Mouse (Mus musculus) intestine, postnatal 0 days (tissue): ENCODE measurements at regions not wholly inside any gene's neighbourhood (a gene's known extent, or its start where the extent isn't known, plus 50 kb on each side); places are given as distances from the start of the nearest gene placed in this dataset.
A peak's percentile ranks its signal among the peaks of the same experiment; 100 is the strongest.

Experiments used
- ATAC-seq: fragments of 200-750 bp; cut with Nextera tagmentation; 2 replicates; pipeline ENCODE4 v1.8.0; 2017; ENCODE audit warnings: mild to moderate bottlenecking, moderate TSS enrichment, moderate library complexity
- H3K27ac ChIP-seq: fragments of 300-500 bp; sonication (generic); 2 replicates; pipeline ENCODE4 v1.5.1; 2014; ENCODE audit warnings: mild to moderate bottlenecking, low read depth, low read length, moderate library complexity
- H3K27me3 ChIP-seq: fragments of 300-500 bp; sonication (generic); replicated peaks from 2 replicates; pipeline ENCODE4 v1.6.1; 2014; ENCODE audit warnings: low read length, mixed read lengths; ENCODE audit not compliant: control insufficient read depth, insufficient read depth
- H3K36me3 ChIP-seq: fragments of 300-500 bp; sonication (generic); 2 replicates; pipeline ENCODE4 v1.6.1; 2014; ENCODE audit warnings: mild to moderate bottlenecking, moderate library complexity; ENCODE audit not compliant: control insufficient read depth, insufficient read depth
- H3K4me1 ChIP-seq: fragments of 300-500 bp; sonication (generic); replicated peaks from 2 replicates; pipeline ENCODE4 v1.6.1; 2014; ENCODE audit warnings: antibody characterized with exemption, low read length, mixed read lengths; ENCODE audit not compliant: control insufficient read depth, insufficient read depth
- H3K4me2 ChIP-seq: fragments of 300-500 bp; sonication (generic); replicated peaks from 2 replicates; pipeline ENCODE4 v1.6.1; 2014; ENCODE audit warnings: low read depth, mild to moderate bottlenecking, moderate library complexity
- H3K4me3 ChIP-seq: fragments of 300-500 bp; sonication (generic); 2 replicates; pipeline ENCODE4 v1.5.1; 2014; ENCODE audit warnings: low read depth, low read length
- H3K9ac ChIP-seq: fragments of 300-500 bp; sonication (generic); 2 replicates; pipeline ENCODE4 v1.6.1; 2014; ENCODE audit warnings: mild to moderate bottlenecking, low read depth, low read length
- H3K9me3 ChIP-seq: fragments of 300-500 bp; sonication (generic); 2 replicates; pipeline ENCODE4 v1.6.1; 2016; ENCODE audit warnings: mixed run types; ENCODE audit not compliant: control insufficient read depth
- CTCF ChIP-seq: sonication (generic); IDR thresholded peaks from 2 replicates; pipeline ENCODE4 v1.5.1; 2016; ENCODE audit warnings: low read depth, mild to moderate bottlenecking, control low read depth, antibody characterized with exemption, moderate library complexity
- WGBS: fragments of 180-500 bp; shearing (Covaris S2); extraction: QIAGEN DNeasy Blood & Tissue Kit; methylation state at CpG from one replicate; pipeline ENCODE4 v1.1.7; 2014; 5-methylcytosine and 5-hydroxymethylcytosine counted together

- Histone ChIP-seq H3K36me3 (no peaks in the 10 kb centered on the region), H3K9me3 (no peaks in the 10 kb centered on the region), H3K9ac (no peak overlapping the region), H3K4me1 (no peaks in the 10 kb centered on the region), H3K27me3 (no peaks in the 10 kb centered on the region), H3K4me3 (no peak overlapping the region), H3K4me2 (no peak overlapping the region), H3K27ac (no peak overlapping the region)
- no peak for TF ChIP-seq CTCF
- 72% methylated on average over 4 of the region's 4 CpGs for WGBS
- ATAC-seq = no peak
Measured at GRCm38 (mm10) chr4:79362522-79362921, 1150.8 kb upstream of the Ptprd start.

- H3K27me3 ChIP-seq = no peaks in the 10 kb centered on the region
- no peak for TF ChIP-seq CTCF
- H3K4me1 ChIP-seq = no peaks in the 10 kb centered on the region
- H3K36me3 ChIP-seq = no peaks in the 10 kb centered on the region
- no peak overlapping the region for H3K9ac ChIP-seq
- ATAC-seq = no peak
- H3K4me3 ChIP-seq = no peak overlapping the region
- WGBS = 40% methylated on average over 1 of the region's 1 CpGs
- no peak overlapping the region for H3K4me2 ChIP-seq
- H3K9me3 ChIP-seq = no peaks in the 10 kb centered on the region
- no peak overlapping the region for H3K27ac ChIP-seq
Measured at GRCm38 (mm10) chr4:79357720-79358119, 1146.0 kb upstream of the Ptprd start.

- no peaks in the 10 kb centered on the region for H3K27me3 ChIP-seq
- H3K27ac ChIP-seq = no peak overlapping the region
- no peaks in the 10 kb centered on the region for H3K4me1 ChIP-seq
- no peaks in the 10 kb centered on the region for H3K36me3 ChIP-seq
- no peak overlapping the region for H3K4me2 ChIP-seq
- ATAC-seq = no peak
- no peak overlapping the region for H3K4me3 ChIP-seq
- 70% methylated on average over 3 of the region's 3 CpGs for WGBS
- no peak for TF ChIP-seq CTCF
- no peaks in the 10 kb centered on the region for H3K9me3 ChIP-seq
- no peak overlapping the region for H3K9ac ChIP-seq
Measured at GRCm38 (mm10) chr4:79309890-79310727, 1098.3 kb upstream of the Ptprd start.

GRCm38 (mm10) chr4:79291091-79291490 lies 1079.3 kb upstream of the Ptprd start:
- no peak for ATAC-seq
- H3K27me3 ChIP-seq = no peaks in the 10 kb centered on the region
- H3K27ac ChIP-seq = no peak overlapping the region
- H3K36me3 ChIP-seq = no peaks in the 10 kb centered on the region
- H3K9me3 ChIP-seq = no peaks in the 10 kb centered on the region
- no peaks in the 10 kb centered on the region for H3K4me1 ChIP-seq
- 89% methylated on average over 1 of the region's 1 CpGs for WGBS
- H3K9ac ChIP-seq = no peak overlapping the region
- no peak overlapping the region for H3K4me3 ChIP-seq
- TF ChIP-seq CTCF = no peak
- no peak overlapping the region for H3K4me2 ChIP-seq

GRCm38 (mm10) chr4:79265044-79265443 lies 1053.3 kb upstream of the Ptprd start:
- no peak overlapping the region for H3K4me2 ChIP-seq
- no peak overlapping the region for H3K27ac ChIP-seq
- H3K36me3 ChIP-seq = no peaks in the 10 kb centered on the region
- H3K9ac ChIP-seq = no peak overlapping the region
- H3K9me3 ChIP-seq = no peaks in the 10 kb centered on the region
- no peaks in the 10 kb centered on the region for H3K27me3 ChIP-seq
- no peak overlapping the region for H3K4me3 ChIP-seq
- no peaks in the 10 kb centered on the region for H3K4me1 ChIP-seq
- 71% methylated on average over 1 of the region's 1 CpGs for WGBS
- no peak for TF ChIP-seq CTCF
- ATAC-seq = 0 out of 2 replicates have a peak, but pooled peaks have one; percentile 31

- ATAC-seq = no peak
- no peaks in the 10 kb centered on the region for H3K9me3 ChIP-seq
Measured at GRCm38 (mm10) chr4:79243184-79243583, 1031.4 kb upstream of the Ptprd start.

More at GRCm38 (mm10) chr4:79243184-79243583, 1031.4 kb upstream of the Ptprd start:
- Histone ChIP-seq H3K4me3 (no peak overlapping the region), H3K4me2 (no peak overlapping the region), H3K4me1 (no peaks in the 10 kb centered on the region), H3K27me3 (no peaks in the 10 kb centered on the region), H3K27ac (no peak overlapping the region), H3K9ac (no peak overlapping the region), H3K36me3 (no peaks in the 10 kb centered on the region)
- TF ChIP-seq CTCF = no peak
